Mouse (Mus musculus): ENCODE results near the gene Prkn. TPM values are rescaled to one million over a fixed set of nuclear protein-coding genes. Genes with fewer than 3 reads are reported as not detected.

Gene Prkn
- polyA plus RNA-seq, 1 experiment: 5.7 TPM

DNA sequence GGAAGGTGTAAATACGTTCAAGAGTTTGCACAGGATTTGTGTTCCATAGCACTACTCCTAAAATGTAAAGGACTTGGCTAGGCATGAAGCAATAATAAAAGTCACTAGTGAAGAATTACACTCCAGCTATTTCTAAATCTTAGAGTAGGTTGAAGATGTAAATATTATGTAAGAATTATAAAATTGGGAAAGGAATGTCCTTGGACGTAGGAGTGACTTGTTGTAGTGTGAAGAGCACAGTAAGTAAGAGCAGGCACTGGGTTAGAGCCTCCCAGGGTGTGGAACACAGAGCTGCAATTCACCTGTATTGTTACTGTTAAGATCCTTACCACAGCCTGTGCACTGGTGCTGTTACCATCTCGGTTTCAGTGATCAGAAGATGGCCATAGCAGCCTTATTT lies 450.0 kb downstream of the Prkn start:
- TF ChIP-seq POLR2A (IDR thresholded peaks at IDR 0.05; ENCODE audit: borderline replicate concordance, extremely low read depth, insufficient read depth, insufficient read length, poor library complexity, severe bottlenecking) (no peak), CTCF (IDR thresholded peaks at IDR 0.05; ENCODE audit: borderline replicate concordance, extremely low read depth, insufficient read depth, insufficient read length) (no peak)
- no peak for DNase-seq (ENCODE audit: low read depth)

DNA sequence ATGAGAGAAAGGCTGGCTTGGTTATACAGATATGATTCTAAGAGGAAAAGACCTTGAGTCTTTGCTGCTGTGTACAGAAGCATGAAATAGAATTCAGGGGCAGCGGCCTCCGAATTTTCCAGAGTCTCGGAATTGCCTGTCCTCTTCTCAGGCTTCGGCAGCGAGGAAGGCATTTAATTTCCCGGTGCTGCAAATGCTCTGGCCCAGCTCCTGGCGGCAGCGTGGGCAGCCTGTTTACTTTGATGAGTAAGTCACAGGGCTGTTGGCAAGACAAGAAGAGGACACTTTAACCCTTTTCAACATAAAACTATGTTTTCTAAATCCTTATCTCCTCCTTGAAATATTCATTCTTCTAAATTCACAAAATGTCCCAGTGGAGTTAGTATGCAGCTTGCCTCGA lies 462.9 kb downstream of the Prkn start:
- TF ChIP-seq POLR2A (IDR thresholded peaks at IDR 0.05; ENCODE audit: borderline replicate concordance, extremely low read depth, insufficient read depth, insufficient read length, poor library complexity, severe bottlenecking) (no peak), CTCF (IDR thresholded peaks at IDR 0.05; ENCODE audit: borderline replicate concordance, extremely low read depth, insufficient read depth, insufficient read length) (no peak)
- peak; percentile 29 for DNase-seq (ENCODE audit: low read depth)

DNA sequence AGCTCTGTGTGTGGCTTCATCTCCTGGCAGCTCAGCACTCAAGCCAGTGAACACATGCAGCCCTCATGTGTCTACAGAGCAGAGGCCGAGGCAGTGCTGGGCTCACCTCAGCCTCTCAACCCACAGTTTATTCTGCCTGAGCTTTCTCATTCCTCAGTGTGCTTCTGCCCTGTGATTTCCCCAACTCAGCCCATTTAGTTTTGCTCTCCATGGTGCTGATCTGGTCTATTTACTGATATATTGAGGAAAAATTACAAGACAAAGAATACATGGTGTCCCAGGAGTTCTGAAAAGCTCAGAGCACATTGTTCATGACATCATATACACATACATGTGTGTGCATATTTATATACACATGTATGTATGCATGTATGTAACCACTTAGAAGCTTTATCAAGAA lies 469.7 kb downstream of the Prkn start:
- TF ChIP-seq CTCF (IDR thresholded peaks at IDR 0.05; ENCODE audit: borderline replicate concordance, extremely low read depth, insufficient read depth, insufficient read length): no peak
- no peak for TF ChIP-seq POLR2A (IDR thresholded peaks at IDR 0.05; ENCODE audit: borderline replicate concordance, extremely low read depth, insufficient read depth, insufficient read length, poor library complexity, severe bottlenecking)
- DNase-seq (ENCODE audit: low read depth): no peak

DNA sequence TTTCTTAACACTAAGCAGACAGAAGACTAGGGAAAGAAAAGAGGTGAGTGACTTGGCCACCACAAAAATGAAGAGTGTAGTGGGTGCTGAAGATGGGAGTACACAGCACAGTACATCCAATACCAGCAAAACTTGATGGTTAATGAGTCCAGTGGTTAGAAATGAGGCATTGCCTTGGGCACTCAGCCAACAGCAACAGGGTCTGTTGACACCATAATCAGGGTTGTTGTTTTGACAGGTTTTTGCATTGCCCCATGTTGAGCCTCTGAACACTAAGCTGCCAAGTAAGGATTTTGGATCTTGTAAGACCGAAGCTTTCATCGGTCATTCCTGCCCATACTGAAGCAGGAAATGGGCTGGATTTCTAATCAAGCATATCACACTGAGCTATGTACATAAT lies 474.0 kb downstream of the Prkn start:
- DNase-seq (ENCODE audit: low read depth): peak; percentile 49

DNA sequence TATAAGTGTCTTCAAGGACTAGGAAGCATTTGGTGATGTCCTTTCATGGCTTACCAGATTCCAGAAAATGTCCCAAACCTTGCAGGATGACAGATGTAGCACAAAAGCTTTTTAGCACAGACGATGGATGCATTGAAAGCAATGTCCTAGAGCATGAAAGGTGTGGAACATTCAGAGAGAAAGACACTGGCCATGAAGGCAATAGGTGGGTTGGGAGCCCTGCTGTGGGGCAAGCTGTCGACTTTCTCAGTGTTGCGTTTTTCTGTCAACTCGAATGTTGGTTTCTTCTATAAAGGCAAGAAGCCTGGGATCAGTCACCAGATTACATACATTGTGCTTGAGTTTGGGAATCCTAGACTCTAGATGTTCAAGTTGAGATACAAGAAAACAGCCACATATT lies 475.5 kb downstream of the Prkn start:
- TF ChIP-seq CTCF (IDR thresholded peaks at IDR 0.05; ENCODE audit: borderline replicate concordance, extremely low read depth, insufficient read depth, insufficient read length) (no peak), POLR2A (IDR thresholded peaks at IDR 0.05; ENCODE audit: borderline replicate concordance, extremely low read depth, insufficient read depth, insufficient read length, poor library complexity, severe bottlenecking) (no peak)
- no peak for DNase-seq (ENCODE audit: low read depth)

More for the DNA sequence above, 474.0 kb downstream of the Prkn start:
- no peak for TF ChIP-seq POLR2A (IDR thresholded peaks at IDR 0.05; ENCODE audit: borderline replicate concordance, extremely low read depth, insufficient read depth, insufficient read length, poor library complexity, severe bottlenecking)
- no peak for TF ChIP-seq CTCF (IDR thresholded peaks at IDR 0.05; ENCODE audit: borderline replicate concordance, extremely low read depth, insufficient read depth, insufficient read length)

DNA sequence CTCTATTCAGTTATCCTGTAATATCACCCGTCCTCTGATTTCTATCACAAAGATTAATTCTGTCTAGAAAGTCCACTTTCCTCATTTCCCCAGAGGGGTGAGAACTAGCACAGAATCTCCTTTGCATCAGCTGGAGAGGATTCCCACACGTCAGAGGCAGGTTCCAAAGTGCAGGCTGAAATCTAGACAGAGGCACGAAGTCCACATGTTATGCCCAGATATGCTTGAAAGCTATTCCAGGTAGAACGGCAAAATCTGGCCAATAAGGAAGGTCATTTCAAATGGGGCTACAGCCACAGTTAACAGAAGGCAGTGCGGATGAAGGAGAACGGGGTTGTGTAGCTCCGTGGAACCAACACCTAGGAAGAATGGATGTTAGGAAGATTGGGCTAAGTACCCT lies 478.8 kb downstream of the Prkn start:
- no peak for DNase-seq (ENCODE audit: low read depth)
- TF ChIP-seq POLR2A (IDR thresholded peaks at IDR 0.05; ENCODE audit: borderline replicate concordance, extremely low read depth, insufficient read depth, insufficient read length, poor library complexity, severe bottlenecking) (no peak), CTCF (IDR thresholded peaks at IDR 0.05; ENCODE audit: borderline replicate concordance, extremely low read depth, insufficient read depth, insufficient read length) (no peak)

DNA sequence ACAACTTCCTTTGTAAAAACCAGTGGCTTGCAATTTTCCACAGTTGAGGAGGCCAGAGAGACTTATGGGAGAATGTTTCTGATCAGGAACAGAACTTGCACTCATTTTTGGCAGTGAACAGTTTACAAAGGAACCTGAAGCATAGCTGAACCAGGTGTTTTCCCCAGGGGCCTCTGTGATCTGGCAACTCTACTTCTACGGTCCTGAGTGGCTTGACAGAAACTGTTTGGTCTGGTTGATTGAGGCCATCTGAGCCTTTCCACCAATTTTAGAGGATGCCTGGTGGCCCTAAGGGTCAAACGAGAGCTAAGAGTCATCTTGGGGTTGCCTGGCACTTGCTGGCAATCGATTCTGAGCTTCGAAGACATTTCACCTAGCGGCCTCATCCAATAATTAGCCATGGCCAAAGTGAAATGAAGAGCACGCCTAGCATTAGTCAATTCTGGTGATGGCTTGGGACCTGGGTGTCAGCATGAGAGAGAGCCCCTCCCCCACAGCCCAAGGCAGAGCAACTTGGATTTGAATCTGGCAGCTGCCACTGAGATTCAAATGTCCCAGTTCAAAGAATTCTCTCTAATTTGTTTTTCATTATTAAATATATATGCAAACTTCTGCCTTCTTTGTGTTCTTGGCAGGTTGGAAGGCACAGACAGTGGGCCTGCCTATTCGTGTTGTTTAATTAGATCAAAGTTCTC lies 479.6 kb downstream of the Prkn start:
- TF ChIP-seq POLR2A (IDR thresholded peaks at IDR 0.05; ENCODE audit: borderline replicate concordance, extremely low read depth, insufficient read depth, insufficient read length, poor library complexity, severe bottlenecking): no peak
- TF ChIP-seq CTCF (IDR thresholded peaks at IDR 0.05; ENCODE audit: borderline replicate concordance, extremely low read depth, insufficient read depth, insufficient read length): no peak
- DNase-seq (ENCODE audit: low read depth): peak; percentile 52

DNA sequence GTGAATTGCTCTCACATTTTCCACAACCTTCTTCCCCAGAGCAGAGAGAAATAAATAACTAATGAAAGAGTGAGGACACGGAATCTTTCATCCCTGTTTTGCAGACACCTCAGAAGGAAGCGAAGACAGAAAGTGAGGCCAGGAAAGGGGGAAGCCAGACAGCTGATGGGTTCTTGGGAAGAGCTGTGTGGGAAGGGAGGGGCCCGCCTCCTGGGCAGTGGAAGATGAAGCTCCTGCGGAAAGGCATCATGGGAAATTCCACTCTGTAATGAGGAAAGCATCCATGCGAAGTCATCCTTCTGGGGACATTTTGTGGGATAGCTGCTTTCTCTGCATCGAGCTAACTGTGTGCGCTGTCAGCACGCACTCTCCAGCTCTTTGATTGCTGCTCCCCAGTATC lies 491.9 kb downstream of the Prkn start:
- peak; percentile 79 for DNase-seq (ENCODE audit: low read depth)
- TF ChIP-seq POLR2A (IDR thresholded peaks at IDR 0.05; ENCODE audit: borderline replicate concordance, extremely low read depth, insufficient read depth, insufficient read length, poor library complexity, severe bottlenecking): no peak
- no peak for TF ChIP-seq CTCF (IDR thresholded peaks at IDR 0.05; ENCODE audit: borderline replicate concordance, extremely low read depth, insufficient read depth, insufficient read length)

DNA sequence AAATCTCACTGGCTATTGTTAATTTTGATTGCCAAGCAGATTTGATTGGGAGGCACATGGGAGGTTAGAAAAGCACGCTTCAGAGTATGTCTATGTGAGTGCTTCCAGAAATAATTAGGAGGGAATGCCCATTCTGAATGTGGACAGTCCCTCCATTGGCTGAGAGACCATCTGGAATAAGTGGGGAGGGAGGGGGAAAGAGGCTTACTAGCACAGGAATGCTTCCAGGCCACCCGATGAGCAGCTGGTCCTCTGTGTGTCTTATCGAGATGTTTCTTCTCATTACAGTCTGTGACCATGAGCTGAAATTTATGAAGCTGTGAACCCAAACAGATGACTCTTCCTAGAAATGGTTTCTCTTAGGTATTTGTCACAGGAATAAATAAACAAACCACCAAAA lies 493.6 kb downstream of the Prkn start:
- DNase-seq (ENCODE audit: low read depth): no peak
- TF ChIP-seq POLR2A (IDR thresholded peaks at IDR 0.05; ENCODE audit: borderline replicate concordance, extremely low read depth, insufficient read depth, insufficient read length, poor library complexity, severe bottlenecking) (no peak), CTCF (IDR thresholded peaks at IDR 0.05; ENCODE audit: borderline replicate concordance, extremely low read depth, insufficient read depth, insufficient read length) (no peak)

DNA sequence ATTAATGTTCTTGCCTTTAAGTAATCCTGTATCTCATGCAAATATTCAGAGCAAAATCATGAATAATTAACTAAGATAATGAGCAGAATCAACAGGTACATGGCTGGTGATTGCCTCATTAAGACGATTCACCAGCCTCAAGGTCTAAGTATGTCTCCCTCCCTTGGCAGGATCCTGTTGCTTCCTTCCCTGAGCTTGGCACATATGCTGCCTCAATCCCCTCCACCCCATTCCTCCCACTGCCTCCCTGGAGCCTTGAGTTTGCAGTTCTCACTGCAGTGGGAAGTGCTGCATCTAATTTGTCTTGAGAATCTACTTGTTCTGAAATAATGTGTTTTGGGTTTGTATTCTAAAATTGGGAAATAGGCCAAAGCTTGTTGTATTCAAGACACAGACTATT lies 496.0 kb downstream of the Prkn start:
- TF ChIP-seq CTCF (IDR thresholded peaks at IDR 0.05; ENCODE audit: borderline replicate concordance, extremely low read depth, insufficient read depth, insufficient read length) (no peak), POLR2A (IDR thresholded peaks at IDR 0.05; ENCODE audit: borderline replicate concordance, extremely low read depth, insufficient read depth, insufficient read length, poor library complexity, severe bottlenecking) (no peak)
- DNase-seq (ENCODE audit: low read depth): peak; percentile 68

DNA sequence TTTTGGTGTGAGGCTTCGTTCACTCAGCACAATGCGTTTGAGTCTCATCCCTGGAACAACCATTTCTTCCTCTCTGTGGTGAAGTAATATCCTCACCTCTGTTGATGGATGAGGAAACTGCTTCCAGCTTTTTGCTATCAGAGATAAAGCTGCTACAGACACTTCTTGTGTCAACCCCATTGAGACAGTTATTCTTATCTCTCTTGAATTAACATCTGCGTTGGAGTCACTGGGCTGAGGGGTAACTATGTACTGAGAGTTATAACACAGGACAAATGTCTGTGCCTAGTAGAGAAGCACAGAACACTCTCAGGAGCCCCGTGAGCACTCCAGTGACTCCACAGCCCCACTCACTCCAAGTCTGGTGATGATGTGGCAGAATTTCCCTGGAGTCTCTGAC lies 500.2 kb downstream of the Prkn start:
- no peak for DNase-seq (ENCODE audit: low read depth)
- TF ChIP-seq CTCF (IDR thresholded peaks at IDR 0.05; ENCODE audit: borderline replicate concordance, extremely low read depth, insufficient read depth, insufficient read length) (no peak), POLR2A (IDR thresholded peaks at IDR 0.05; ENCODE audit: borderline replicate concordance, extremely low read depth, insufficient read depth, insufficient read length, poor library complexity, severe bottlenecking) (no peak)

DNA sequence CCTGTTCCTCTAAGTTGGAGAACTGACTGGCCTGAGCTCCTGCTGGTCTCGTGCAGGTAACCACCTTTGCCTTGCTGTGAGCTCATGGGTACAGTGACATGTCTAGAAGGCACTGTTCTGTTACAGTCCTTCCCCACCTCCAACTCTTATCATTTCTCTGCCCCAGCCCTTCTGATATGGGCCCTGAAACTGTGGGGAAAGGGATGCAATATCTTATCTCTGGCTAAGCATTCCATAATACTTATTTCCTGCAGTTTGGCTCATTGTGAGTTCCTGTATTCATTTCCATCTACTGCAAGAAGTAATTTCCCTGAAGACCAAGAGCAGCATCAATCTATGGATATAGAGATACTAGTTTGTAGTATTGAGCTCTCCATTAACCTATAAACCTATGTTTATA lies 506.1 kb downstream of the Prkn start:
- TF ChIP-seq CTCF (IDR thresholded peaks at IDR 0.05; ENCODE audit: borderline replicate concordance, extremely low read depth, insufficient read depth, insufficient read length) (no peak), POLR2A (IDR thresholded peaks at IDR 0.05; ENCODE audit: borderline replicate concordance, extremely low read depth, insufficient read depth, insufficient read length, poor library complexity, severe bottlenecking) (no peak)
- no peak for DNase-seq (ENCODE audit: low read depth)
